ENCODE assay signal across 10 mouse cellular contexts in the genomic region with DNA sequence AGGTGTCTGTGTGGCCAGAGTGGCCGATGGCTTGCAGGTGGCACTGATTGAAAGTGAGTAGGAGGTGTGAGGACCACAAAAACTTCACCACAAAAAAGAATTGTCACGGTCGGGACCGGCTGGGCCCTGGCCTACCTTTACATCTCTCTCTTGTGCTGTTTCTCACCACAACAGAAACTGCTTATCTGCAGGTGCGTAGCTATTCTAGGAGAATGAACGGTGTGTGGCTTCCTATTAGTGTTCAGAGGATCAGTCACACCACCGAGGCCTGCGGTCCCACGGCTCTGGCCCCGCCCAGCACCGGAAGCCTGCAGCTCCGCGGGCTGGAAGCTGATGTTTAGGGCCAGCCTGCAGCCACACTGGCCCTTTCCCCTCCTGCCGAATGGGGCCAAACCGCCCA. TPM values are rescaled to one million over a fixed set of nuclear protein-coding genes. Genes with fewer than 3 reads are reported as not detected.
DNase-seq lines count a peak whose midpoint lies in the region; ATAC-seq lines count a peak whose summit lies in the region.
"Had no signal": no experiment of that assay in that cellular context is flagged by ENCODE, and none has a peak within 500 bp of the region (broad histone marks: within the 10 kb centered on the region; RNA-seq: fewer than 3 reads in every experiment).

No protein-coding gene starts in this region.

- peaks cover 3% of the 10 kb centered on the region for H3K36me3 ChIP-seq in heart, embryonic 13.5 days
- H3K36me3 ChIP-seq in heart, embryonic 12.5 days: no peaks in the 10 kb centered on the region
- no peaks in the 10 kb centered on the region for H3K36me3 ChIP-seq in macrophage (ENCODE audit: inconsistent target)

- H3K9ac ChIP-seq in heart, embryonic 13.5 days: peak overlapping the region; percentile 28; the same call in 1 of the 2 replicates
- no peak overlapping the region for H3K9ac ChIP-seq in heart, embryonic 12.5 days

- H3K9me3 ChIP-seq in heart, embryonic 13.5 days: no peaks in the 10 kb centered on the region
- H3K9me3 ChIP-seq in heart, embryonic 12.5 days (replicated peaks): no peaks in the 10 kb centered on the region

- H3K27ac ChIP-seq in heart, embryonic 13.5 days (replicated peaks): no peak overlapping the region
- no peak overlapping the region for H3K27ac ChIP-seq in heart, embryonic 12.5 days (ENCODE audit: poor library complexity, severe bottlenecking)
- 0 out of 2 replicates have a peak overlapping the region, but pooled peaks have one; percentile 15 for H3K27ac ChIP-seq in macrophage

- peaks cover 9% of the 10 kb centered on the region; the same call in 1 of the 2 replicates for H3K4me1 ChIP-seq in heart, embryonic 13.5 days
- peaks cover 9% of the 10 kb centered on the region; the same call in 1 of the 2 replicates for H3K4me1 ChIP-seq in heart, embryonic 12.5 days (replicated peaks)

- peak; percentile 38 to 41 for DNase-seq in heart, postnatal 10 days
- DNase-seq in thymus, postnatal 10 days (ENCODE audit: low spot score in 2 of 2): peak; percentile 61 to 68
- no peak for DNase-seq in cerebellum, adult 9-10 months
- no peak for DNase-seq in layer of hippocampus, postnatal 25 days (ENCODE audit: extremely low spot score in 1 of 2, low spot score in 1 of 2)
- DNase-seq in layer of hippocampus, postnatal 36 days: no peak

- no peak for ATAC-seq in heart, embryonic 13.5 days (ENCODE audit: extremely low read depth, insufficient number of reproducible peaks, low FRiP score, low TSS enrichment)
- ATAC-seq in heart, embryonic 12.5 days (ENCODE audit: insufficient number of reproducible peaks, low FRiP score): no peak

- H3K79me2 ChIP-seq in macrophage (ENCODE audit: inconsistent target): no peaks in the 10 kb centered on the region

- 47% methylated on average over 15 of the region's 15 CpGs for WGBS in heart, embryonic 13.5 days
- 45% methylated on average over 15 of the region's 15 CpGs for WGBS in heart, embryonic 12.5 days
- WGBS in macrophage (ENCODE audit: missing documents): 24% methylated on average over 15 of the region's 15 CpGs

- no peaks in the 10 kb centered on the region for H3K27me3 ChIP-seq in heart, embryonic 13.5 days (replicated peaks)
- H3K27me3 ChIP-seq in heart, embryonic 12.5 days (replicated peaks): 0 out of 2 replicates have a peak, but pooled peaks cover 9% of the 10 kb centered on the region

- intact Hi-C loops in heart, postnatal 10 days (cut with DNase I): loop anchor here (1.0 kb wide), 1 partner anchor 139 kb away; no protein-coding TSS in a partner anchor

- H3K4me3 ChIP-seq in heart, embryonic 13.5 days: no peak overlapping the region
- H3K4me3 ChIP-seq in heart, embryonic 12.5 days: no peak overlapping the region
- no peak overlapping the region for H3K4me3 ChIP-seq in macrophage (ENCODE audit: inconsistent target)

- H3K4me2 ChIP-seq in heart, embryonic 13.5 days: no peak overlapping the region
- no peak overlapping the region; the same call in 1 of the 2 replicates for H3K4me2 ChIP-seq in heart, embryonic 12.5 days

RNA-seq across cellular contexts. Expression of a gene that starts 27.1 kb away (rescaled TPM):
- polyA plus RNA-seq in heart, embryonic 13.5 days (2015; fragmentation: Nextera tagmentation; extraction: Ambion mirVana): not detected in 2 replicates
- polyA plus RNA-seq in heart, embryonic 12.5 days (2016; fragmentation: Nextera tagmentation; extraction: Ambion mirVana): not detected in 2 replicates
- total RNA-seq in heart, postnatal 10 days (2021): not detected
- total RNA-seq in macrophage (2018; cell fraction: chromatin; rRNA removed): not detected
- not detected for total RNA-seq in macrophage (2018; cell fraction: cytosol; rRNA removed)
- not detected for total RNA-seq in macrophage (2018; cell fraction: nucleus; rRNA removed)
- polyA plus RNA-seq in macrophage (2018): not detected in 3 replicates
- total RNA-seq in layer of hippocampus, postnatal 25 days (2021): not detected
- total RNA-seq in layer of hippocampus, postnatal 36 days (2021): not detected
- total RNA-seq: gastrocnemius, adult 18-20 months had no signal
- polyA plus RNA-seq: stomach, embryonic 14.5 days had no signal

RNA-seq across cellular contexts. Expression of a gene that starts 41.2 kb away (rescaled TPM):
- polyA plus RNA-seq in heart, embryonic 13.5 days (2015; fragmentation: Nextera tagmentation; extraction: Ambion mirVana): 9.8 and 11.0 TPM in 2 replicates
- polyA plus RNA-seq in heart, embryonic 12.5 days (2016; fragmentation: Nextera tagmentation; extraction: Ambion mirVana): 12.4 and 13.5 TPM in 2 replicates
- 100 to 1,000 TPM in 1 of 2 experiments, 10 to 100 TPM in 1; 96.2 to 104 TPM for total RNA-seq in heart, postnatal 10 days (2021)
- total RNA-seq in macrophage (2018; cell fraction: chromatin; rRNA removed): 100 to 1,000 TPM in 25 of 26 experiments, 10 to 100 TPM in 1; 97.4 to 201 (median 127) TPM
- 100 to 1,000 TPM; 103 to 169 (median 130) TPM for total RNA-seq in macrophage (2018; cell fraction: cytosol; rRNA removed)
- 100 to 1,000 TPM; 122 to 185 (median 135) TPM for total RNA-seq in macrophage (2018; cell fraction: nucleus; rRNA removed)
- 72.2 to 89.3 TPM (median 77.9 TPM) in 3 replicates for polyA plus RNA-seq in macrophage (2018)
- 100 to 1,000 TPM; 117 to 126 TPM for total RNA-seq in layer of hippocampus, postnatal 25 days (2021)
- 100 to 1,000 TPM; 133 to 134 TPM for total RNA-seq in layer of hippocampus, postnatal 36 days (2021)

Comparison
In these comparisons a context has a peak if more than half of its experiments do, and no peak if none do; other contexts are left out.
1. DNase-seq: peak in heart, postnatal 10 days (2 of 2) and thymus, postnatal 10 days (2 of 2); none in cerebellum, adult 9-10 months (single experiment), layer of hippocampus, postnatal 25 days (0 of 2) and layer of hippocampus, postnatal 36 days (0 of 2).